Mouse (Mus musculus) heart, embryonic 15.5 days (tissue): ENCODE data around the gene Sipa1. TPM values are rescaled to one million over a fixed set of nuclear protein-coding genes. Genes with fewer than 3 reads are reported as not detected.

ENCODE experiments used
- ATAC-seq: fragments of 200-750 bp; cut with Nextera tagmentation; replicated peaks from 2 replicates; pipeline ENCODE4 v1.8.0; 2017; ENCODE audit warnings: low read depth, moderate TSS enrichment; ENCODE audit not compliant: insufficient number of reproducible peaks, insufficient read depth, low FRiP score
- H3K27ac ChIP-seq: fragments of 300-500 bp; sonication (generic); 2 replicates; pipeline ENCODE4 v1.5.1; 2015; ENCODE audit warnings: mild to moderate bottlenecking, inconsistent platforms
- H3K27me3 ChIP-seq: fragments of 300-500 bp; sonication (generic); 2 replicates; pipeline ENCODE4 v1.6.1; 2015; ENCODE audit warnings: inconsistent platforms
- H3K36me3 ChIP-seq: fragments of 300-500 bp; sonication (generic); 2 replicates; pipeline ENCODE4 v1.6.1; 2015; ENCODE audit warnings: mild to moderate bottlenecking, inconsistent platforms
- H3K4me1 ChIP-seq: fragments of 300-500 bp; sonication (generic); replicated peaks from 2 replicates; pipeline ENCODE4 v1.6.1; 2015; ENCODE audit warnings: inconsistent platforms
- H3K4me2 ChIP-seq: fragments of 300-500 bp; sonication (generic); 2 replicates; pipeline ENCODE4 v1.6.1; 2015; ENCODE audit warnings: inconsistent platforms, mild to moderate bottlenecking, moderate library complexity
- H3K4me3 ChIP-seq: fragments of 300-500 bp; sonication (generic); 2 replicates; pipeline ENCODE4 v1.5.1; 2015; ENCODE audit warnings: mild to moderate bottlenecking, inconsistent platforms
- H3K9ac ChIP-seq: fragments of 300-500 bp; sonication (generic); 2 replicates; pipeline ENCODE4 v1.6.1; 2015; ENCODE audit warnings: mild to moderate bottlenecking, inconsistent platforms
- H3K9me3 ChIP-seq: fragments of 300-500 bp; sonication (generic); replicated peaks from 2 replicates; pipeline ENCODE4 v1.6.1; 2016; ENCODE audit warnings: inconsistent platforms
- WGBS: fragments of 180-500 bp; shearing (Covaris S2); methylation state at CpG from one replicate; pipeline ENCODE4 v1.1.7; 2015; ENCODE audit warnings: mixed read lengths; 5-methylcytosine and 5-hydroxymethylcytosine counted together
- polyA plus RNA-seq: library from polyadenylated mRNA; unstranded; fragments of >200 nt; fragmentation: Nextera tagmentation; extraction: Ambion mirVana; gene quantifications from 2 replicates; pipeline ENCODE4 v1.2.1, GENCODE M21; 2015

Sipa1 gene
- polyA plus RNA-seq, 1 experiment from 2014 or later, result 20.6 TPM

DNA sequence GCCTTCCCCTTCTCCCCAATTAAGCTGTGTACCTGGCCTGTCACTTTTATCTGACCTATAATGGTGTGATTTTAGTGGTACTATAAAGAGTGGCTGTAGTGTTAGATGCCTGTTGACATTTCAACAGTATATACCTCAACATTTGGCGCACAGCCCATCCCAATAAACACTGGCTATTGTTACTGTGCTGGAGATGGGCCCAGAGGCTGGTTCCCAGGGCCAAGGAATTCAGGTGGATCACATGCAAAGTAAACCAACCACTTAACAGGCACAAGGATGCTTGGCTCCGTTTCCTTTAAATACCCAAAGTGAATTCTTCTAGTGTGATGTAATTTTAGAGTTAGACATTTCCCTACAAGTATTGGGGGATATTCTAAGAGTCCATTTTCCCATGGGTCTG is 48.6 kb downstream of the Sipa1 start:
- WGBS, result 56% methylated on average over 2 of the region's 2 CpGs
- H3K27me3 ChIP-seq, result no peaks in the 10 kb centered on the region; the same call in 1 of the 2 replicates
- H3K9me3 ChIP-seq, result no peaks in the 10 kb centered on the region
- H3K36me3 ChIP-seq, result no peaks in the 10 kb centered on the region
- no peak overlapping the region for H3K4me2 ChIP-seq
- no peak overlapping the region for H3K9ac ChIP-seq
- H3K4me1 ChIP-seq, result peaks cover 6% of the 10 kb centered on the region
- no peak overlapping the region for H3K4me3 ChIP-seq
- H3K27ac ChIP-seq, result no peak overlapping the region
- no peak for ATAC-seq

DNA sequence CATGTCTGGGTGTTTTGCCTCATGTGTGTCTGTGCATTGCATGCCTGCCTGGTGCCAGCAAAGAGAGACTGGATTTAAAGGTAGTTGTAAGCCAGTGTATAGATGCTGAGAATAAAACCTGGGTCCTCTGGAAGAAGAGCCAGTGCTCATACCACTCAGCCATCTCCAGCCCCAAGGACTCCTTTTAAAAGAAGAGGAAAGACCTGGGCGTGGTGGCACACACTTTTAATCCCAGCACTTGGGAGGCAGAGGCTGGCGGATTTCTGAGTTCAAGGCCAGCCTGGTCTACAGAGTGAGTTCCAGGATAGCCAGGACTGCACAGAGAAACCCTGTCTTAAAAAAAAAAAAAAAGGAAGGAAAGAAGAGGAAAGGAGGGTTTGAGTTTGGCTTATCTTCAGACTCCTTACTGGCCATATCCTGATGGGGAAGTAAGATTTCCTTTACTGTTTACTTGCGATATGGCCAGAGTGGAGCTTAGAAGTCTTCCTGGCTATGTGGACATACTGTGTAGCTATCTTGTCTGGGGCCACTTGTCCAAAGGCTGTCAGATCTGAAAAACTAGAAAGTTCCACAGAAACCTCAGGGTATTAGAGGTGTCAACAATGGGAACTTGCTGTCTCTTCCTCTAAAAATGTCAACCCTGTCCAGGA is 50.6 kb downstream of the Sipa1 start:
- 53% methylated on average over 3 of the region's 3 CpGs for WGBS
- no peak for ATAC-seq

DNA sequence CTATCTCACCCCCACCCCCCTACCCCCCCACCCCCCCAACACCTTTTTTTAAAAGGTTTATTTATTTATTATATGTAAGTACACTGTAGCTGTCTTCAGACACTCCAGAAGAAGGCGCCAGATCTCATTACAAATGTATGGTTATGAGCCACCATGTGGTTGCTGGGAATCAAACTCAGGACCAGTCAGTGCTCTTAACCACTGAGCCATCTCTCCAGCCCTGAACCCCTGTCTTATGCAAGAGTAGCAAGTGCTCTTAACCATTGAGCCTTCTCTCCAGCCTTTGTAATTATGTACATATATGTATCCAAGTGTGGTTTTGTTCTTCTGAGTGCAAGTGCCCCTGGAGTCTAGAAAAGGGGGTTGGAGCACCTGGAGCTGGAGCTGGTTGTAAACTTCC is 51.5 kb downstream of the Sipa1 start:
- Histone ChIP-seq H3K9ac (no peak overlapping the region), H3K4me3 (no peak overlapping the region), H3K36me3 (peaks cover 19% of the 10 kb centered on the region), H3K27me3 (no peaks in the 10 kb centered on the region; the same call in 1 of the 2 replicates), H3K4me2 (no peak overlapping the region), H3K9me3 (no peaks in the 10 kb centered on the region), H3K4me1 (peaks cover 16% of the 10 kb centered on the region), H3K27ac (no peak overlapping the region)
- no peak for ATAC-seq
- 73% methylated on average over 1 of the region's 1 CpGs for WGBS

More for the DNA sequence above, 50.6 kb downstream of the Sipa1 start:
- no peaks in the 10 kb centered on the region; the same call in 1 of the 2 replicates for H3K27me3 ChIP-seq
- H3K9me3 ChIP-seq, result no peaks in the 10 kb centered on the region
- H3K4me3 ChIP-seq, result no peak overlapping the region
- H3K36me3 ChIP-seq, result peaks cover 10% of the 10 kb centered on the region
- H3K27ac ChIP-seq, result no peak overlapping the region
- no peak overlapping the region for H3K4me2 ChIP-seq
- no peak overlapping the region for H3K9ac ChIP-seq
- H3K4me1 ChIP-seq, result peaks cover 16% of the 10 kb centered on the region

DNA sequence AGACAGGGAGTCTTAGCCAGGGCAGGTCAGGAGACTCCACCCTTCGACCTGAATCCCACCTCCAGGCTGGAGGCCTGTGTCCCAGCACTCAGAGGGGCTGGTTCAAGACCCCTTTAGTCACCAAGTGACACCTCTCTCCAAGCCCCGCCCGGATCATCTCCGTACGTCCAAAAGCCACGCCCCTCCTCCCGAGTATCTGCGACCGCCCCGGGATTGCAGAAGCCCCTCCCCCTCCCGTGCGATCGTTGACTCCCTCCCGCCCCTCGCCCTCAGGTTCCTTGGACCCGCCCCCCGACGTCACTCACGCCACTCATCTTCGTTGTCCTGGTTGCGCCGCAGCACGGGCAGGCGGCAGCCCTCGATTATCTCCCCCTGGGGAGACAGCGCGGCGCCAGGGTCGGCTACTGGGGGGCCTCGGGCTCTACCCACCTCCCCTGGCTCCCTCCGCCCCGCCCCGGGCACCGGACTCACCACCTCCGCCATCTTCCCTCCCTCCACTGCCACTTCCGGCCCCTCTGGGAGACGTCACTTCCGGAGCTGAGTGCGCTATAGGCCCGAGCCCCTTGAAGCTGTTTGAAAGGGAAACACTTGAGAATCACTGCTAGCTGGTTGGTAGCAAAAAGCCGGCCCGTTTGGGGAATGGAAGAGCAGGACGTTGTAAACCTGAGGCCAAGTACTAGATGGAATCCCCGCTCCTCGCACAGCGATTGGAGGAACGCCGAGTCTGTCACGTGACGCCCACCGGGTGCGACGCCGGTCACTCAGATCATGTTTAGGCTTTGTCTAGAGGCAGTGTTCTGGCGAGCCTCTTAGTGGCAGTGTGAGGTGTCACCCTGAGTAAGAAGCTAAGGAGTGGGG is 53.7 kb downstream of the Sipa1 start, which contains the start of gene Kat5:
Gene Kat5 (minus strand): TSS at position 691 of the 858 bp plus-strand sequence.
- peak; percentile 91 for ATAC-seq
- H3K4me3 ChIP-seq, result peak within 1 kb of the TSS; percentile 85
- peaks cover 41% of the 10 kb centered on the region for H3K36me3 ChIP-seq
- peaks cover 16% of the 10 kb centered on the region for H3K4me1 ChIP-seq
- no peaks in the 10 kb centered on the region for H3K9me3 ChIP-seq
- H3K27ac ChIP-seq, result peak within 1 kb of the TSS; percentile 99
- H3K9ac ChIP-seq, result peak within 1 kb of the TSS; percentile 84
- peak within 1 kb of the TSS; percentile 80 for H3K4me2 ChIP-seq
- no peaks in the 10 kb centered on the region; the same call in 1 of the 2 replicates for H3K27me3 ChIP-seq
- WGBS, result under 1% methylated on average over 48 of the region's 55 CpGs

DNA sequence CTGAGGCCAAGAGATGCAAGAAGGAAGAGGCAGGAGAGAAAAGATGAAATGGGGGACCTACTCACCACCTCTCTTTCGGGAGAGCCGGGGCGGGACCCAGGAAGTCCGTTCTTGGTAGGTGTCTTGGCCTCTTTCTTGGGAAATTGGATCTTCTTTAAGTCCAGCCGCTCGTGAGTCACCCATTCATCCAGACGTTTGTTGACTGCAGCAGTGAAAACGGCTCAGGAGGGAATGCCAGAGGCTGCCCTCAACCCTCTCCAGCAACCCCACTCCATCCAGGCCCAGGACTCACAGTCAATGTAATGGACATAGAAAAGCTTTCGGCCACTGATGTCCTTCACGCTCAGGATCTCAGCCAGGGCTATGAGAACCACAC is 54.3 kb downstream of the Sipa1 start:
- Histone ChIP-seq H3K9ac (peak overlapping the region; percentile 84), H3K27me3 (no peaks in the 10 kb centered on the region; the same call in 1 of the 2 replicates), H3K36me3 (peaks cover 47% of the 10 kb centered on the region), H3K4me3 (peak overlapping the region; percentile 85), H3K9me3 (no peaks in the 10 kb centered on the region), H3K27ac (peak overlapping the region; percentile 99), H3K4me1 (peaks cover 16% of the 10 kb centered on the region), H3K4me2 (peak overlapping the region; percentile 80)
- WGBS, result 52% methylated on average over 10 of the region's 10 CpGs
- ATAC-seq, result no peak

DNA sequence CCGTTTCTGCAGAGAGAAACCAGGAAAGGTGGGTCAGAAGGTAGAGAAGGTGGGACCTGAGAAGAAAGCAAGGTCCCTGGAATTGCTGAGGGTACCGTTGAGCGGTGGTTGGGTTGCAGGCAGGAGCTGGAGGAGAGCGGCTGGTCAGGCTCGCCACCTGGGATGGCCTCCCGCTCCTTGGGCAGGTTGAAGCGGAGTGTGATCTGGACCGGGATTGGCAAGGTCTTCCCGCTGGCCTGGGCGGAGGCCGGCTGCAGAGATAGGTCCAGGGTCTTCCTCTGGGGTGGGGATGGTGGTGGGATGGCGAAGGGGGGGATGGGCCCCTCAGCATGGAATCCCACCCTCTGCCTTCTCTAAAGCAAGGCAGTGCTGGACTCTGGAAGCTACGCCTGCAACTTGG is 54.8 kb downstream of the Sipa1 start:
- no peaks in the 10 kb centered on the region for H3K9me3 ChIP-seq
- H3K36me3 ChIP-seq, result peaks cover 52% of the 10 kb centered on the region
- peaks cover 16% of the 10 kb centered on the region for H3K4me1 ChIP-seq
- WGBS, result 96% methylated on average over 13 of the region's 13 CpGs
- no peak for ATAC-seq
- peak overlapping the region; percentile 84; the same call in 1 of the 2 replicates for H3K9ac ChIP-seq
- peak overlapping the region; percentile 85 for H3K4me3 ChIP-seq
- no peak overlapping the region for H3K27ac ChIP-seq
- H3K4me2 ChIP-seq, result peak overlapping the region; percentile 80
- no peaks in the 10 kb centered on the region for H3K27me3 ChIP-seq

DNA sequence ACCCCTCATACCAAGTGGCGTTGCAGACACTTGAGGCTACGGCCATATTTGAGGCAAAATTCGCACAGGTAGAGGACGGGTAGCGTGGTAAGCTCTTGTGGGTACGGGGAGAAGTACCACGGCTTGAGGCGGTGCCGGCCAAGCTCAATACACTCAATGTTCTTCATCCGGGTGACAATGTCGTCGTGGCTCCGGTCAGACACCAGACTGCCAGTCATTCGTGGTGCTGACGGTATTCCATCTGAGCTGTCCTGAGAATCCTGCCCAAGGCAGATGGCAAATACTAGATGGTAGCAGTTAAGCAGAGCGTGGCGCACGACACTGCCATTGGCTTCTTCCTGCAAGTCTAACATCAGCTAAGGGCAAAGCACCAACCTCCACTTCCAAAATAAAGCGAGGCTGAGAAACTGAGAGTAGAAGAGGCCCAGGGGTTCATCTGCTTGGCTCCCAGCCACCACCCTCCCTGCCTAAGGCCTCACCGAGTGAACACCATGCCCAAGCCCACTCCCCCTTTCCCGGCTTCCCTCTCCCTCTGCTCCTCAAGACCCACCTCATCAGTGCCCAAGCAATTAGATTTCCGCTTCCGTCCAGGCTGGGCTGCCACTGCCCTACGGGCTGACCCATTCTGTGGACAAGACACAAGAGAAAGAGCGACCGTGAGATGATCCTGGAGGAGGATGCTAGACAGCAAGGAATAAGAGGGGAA is 55.6 kb downstream of the Sipa1 start:
- no peak for ATAC-seq
- no peak overlapping the region for H3K27ac ChIP-seq
- H3K27me3 ChIP-seq, result no peaks in the 10 kb centered on the region
- H3K4me2 ChIP-seq, result no peak overlapping the region
- peaks cover 60% of the 10 kb centered on the region for H3K36me3 ChIP-seq
- H3K9me3 ChIP-seq, result no peaks in the 10 kb centered on the region
- peaks cover 23% of the 10 kb centered on the region for H3K4me1 ChIP-seq
- WGBS, result 92% methylated on average over 26 of the region's 26 CpGs
- no peak overlapping the region for H3K9ac ChIP-seq
- H3K4me3 ChIP-seq, result no peak overlapping the region

DNA sequence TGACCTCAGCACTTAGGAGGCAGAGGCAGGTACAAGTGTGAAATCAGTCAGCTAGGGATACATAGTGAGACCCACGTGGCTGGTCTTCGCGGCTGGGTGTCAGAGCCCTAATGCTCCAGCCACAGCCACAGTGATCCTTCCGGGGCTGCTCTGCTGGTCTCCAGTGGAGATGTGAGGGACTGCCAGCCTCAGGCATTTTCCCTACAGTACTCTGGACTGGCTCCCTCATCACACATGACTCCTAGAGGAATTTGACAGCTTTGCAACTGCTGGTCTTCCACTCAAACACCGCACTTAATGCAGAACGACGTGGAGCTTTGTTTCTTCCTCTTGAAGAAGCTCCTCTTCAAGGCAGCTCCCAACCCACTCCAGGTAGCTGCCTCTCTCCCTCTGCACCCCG is 57.3 kb downstream of the Sipa1 start:
- H3K27me3 ChIP-seq, result no peaks in the 10 kb centered on the region
- no peak for ATAC-seq
- H3K4me1 ChIP-seq, result peaks cover 35% of the 10 kb centered on the region
- no peak overlapping the region for H3K9ac ChIP-seq
- H3K4me3 ChIP-seq, result no peak overlapping the region
- H3K36me3 ChIP-seq, result peaks cover 61% of the 10 kb centered on the region
- WGBS, result 70% methylated on average over 8 of the region's 8 CpGs
- H3K27ac ChIP-seq, result no peak overlapping the region
- H3K4me2 ChIP-seq, result no peak overlapping the region
- no peaks in the 10 kb centered on the region for H3K9me3 ChIP-seq

DNA sequence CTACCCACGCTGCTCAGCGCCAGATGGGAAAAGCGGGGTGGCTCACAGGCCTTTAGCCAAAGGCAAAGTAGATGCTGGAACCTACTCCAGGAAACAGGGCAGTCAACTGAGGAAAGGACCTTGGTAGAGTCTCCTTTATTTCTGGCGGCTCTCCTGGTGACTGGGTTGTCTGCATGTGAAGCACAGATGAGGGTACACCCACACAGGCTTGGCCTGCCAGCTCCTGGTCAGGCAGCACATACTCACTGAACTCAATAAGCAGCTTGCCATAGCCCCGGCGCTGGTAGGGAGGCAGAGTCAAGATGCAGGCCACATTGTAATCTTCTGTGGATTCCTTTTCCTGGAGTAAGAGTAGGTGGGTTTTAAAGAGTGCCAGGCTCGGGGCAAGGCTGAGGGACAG is 58.4 kb downstream of the Sipa1 start:
- Histone ChIP-seq H3K27me3 (no peaks in the 10 kb centered on the region), H3K4me2 (no peak overlapping the region), H3K36me3 (peaks cover 61% of the 10 kb centered on the region), H3K9me3 (no peaks in the 10 kb centered on the region), H3K4me3 (no peak overlapping the region), H3K4me1 (peaks cover 30% of the 10 kb centered on the region), H3K9ac (no peak overlapping the region), H3K27ac (no peak overlapping the region)
- no peak for ATAC-seq
- WGBS, result 89% methylated on average over 7 of the region's 7 CpGs

DNA sequence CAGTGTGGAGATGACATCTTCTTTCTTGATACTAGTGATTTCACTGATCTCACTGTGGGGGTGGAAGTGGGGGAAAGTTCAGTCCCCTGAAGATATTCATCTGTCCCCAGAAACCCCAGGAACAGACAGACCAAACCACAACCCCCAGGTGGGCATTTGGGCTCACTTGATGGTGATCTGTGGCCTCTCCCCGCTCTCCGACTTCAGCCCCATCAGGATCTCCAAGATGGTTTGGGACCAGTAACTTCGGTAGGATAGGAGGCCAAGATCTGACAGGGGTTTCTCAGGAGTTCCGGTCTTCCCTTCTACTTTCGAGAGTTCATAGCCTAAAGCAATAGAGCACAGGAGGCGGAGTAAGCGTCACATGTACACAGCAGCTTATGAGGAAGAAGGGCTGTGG is 59.8 kb downstream of the Sipa1 start:
- Histone ChIP-seq H3K4me3 (peak overlapping the region; percentile 81; the same call in 1 of the 2 replicates), H3K9ac (0 out of 2 replicates have a peak overlapping the region, but pooled peaks have one; percentile 4), H3K36me3 (peaks cover 59% of the 10 kb centered on the region), H3K4me2 (no peak overlapping the region), H3K27ac (no peak overlapping the region), H3K4me1 (peaks cover 22% of the 10 kb centered on the region), H3K27me3 (no peaks in the 10 kb centered on the region), H3K9me3 (no peaks in the 10 kb centered on the region)
- 88% methylated on average over 7 of the region's 7 CpGs for WGBS
- no peak for ATAC-seq
